Mouse (Mus musculus) testis, adult 2 months (tissue): ENCODE results near the gene Gm28042.

ENCODE experiments used
- CTCF ChIP-seq: fragments of 200-500 bp; IDR thresholded peaks from 2 replicates; pipeline ENCODE4 v1.5.1; 2012; ENCODE audit warnings: low read depth, mild to moderate bottlenecking, inconsistent platforms, low read length, moderate library complexity; ENCODE audit not compliant: control insufficient read depth, insufficient read depth, insufficient replicate concordance
- POLR2A ChIP-seq: fragments of 200-500 bp; IDR thresholded peaks from 2 replicates; pipeline ENCODE4 v1.6.1; 2012; ENCODE audit warnings: low read depth, mild to moderate bottlenecking, inconsistent platforms, low read length, moderate library complexity; ENCODE audit not compliant: control insufficient read depth

GRCm38 (mm10) chr2:120054771-120055552 lies 27.7 kb downstream of the Gm28042 start:
- no peak for TF ChIP-seq CTCF
- TF ChIP-seq POLR2A = no peak; the same call in 1 of the 2 replicates
